Mouse (Mus musculus) embryo, embryonic 11.5 days (tissue): ENCODE data around the gene Gm21863.
"Not testable (repeated sequence)": the region's sequence is repeated elsewhere in the genome, so short reads cannot be mapped to it uniquely, and the experiment has no call there.

ENCODE experiments used
- DNase-seq: peaks from one replicate; pipeline ENCODE4 v3.0.0-alpha.2; 2012; ENCODE audit warnings: low read depth, low spot score

Gm21863 gene

DNA sequence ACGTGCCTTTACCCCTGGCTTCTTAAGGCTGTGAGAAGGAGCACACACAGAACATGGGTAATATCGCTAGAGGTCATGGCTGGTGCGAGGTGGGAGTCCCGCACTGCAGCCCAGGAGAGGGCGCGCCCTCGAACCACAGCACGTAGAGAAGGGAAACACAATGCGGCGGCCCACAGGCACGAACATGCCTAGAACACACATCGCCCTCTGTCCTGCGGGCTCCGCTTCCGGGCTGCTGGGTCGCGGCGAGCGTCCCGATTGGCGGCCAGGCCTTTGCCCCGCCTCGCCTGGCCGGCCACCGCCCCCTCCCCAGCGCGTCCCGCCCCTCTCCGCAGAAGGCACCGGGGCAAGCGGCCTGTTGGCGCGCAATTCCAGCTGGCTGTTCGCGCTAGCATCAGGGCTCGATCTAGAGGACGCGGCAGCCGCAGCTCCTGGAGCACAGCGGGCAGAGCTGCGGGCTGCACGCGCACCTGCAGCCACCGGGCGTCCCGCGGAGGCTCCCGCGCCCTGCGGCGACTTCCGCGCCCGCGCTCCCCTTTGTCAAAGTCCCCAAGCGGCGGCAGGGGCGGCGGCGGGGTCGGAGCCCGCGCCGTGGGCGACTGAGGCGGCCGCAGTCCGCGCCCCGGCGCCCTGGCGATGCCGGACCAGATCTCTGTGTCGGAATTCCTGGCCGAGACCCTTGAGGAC, at the start of gene Gm21863:
Gene Gm21863 (plus strand): TSS at position 637 of the 687 bp plus-strand sequence.
- not testable (repeated sequence) for DNase-seq

DNA sequence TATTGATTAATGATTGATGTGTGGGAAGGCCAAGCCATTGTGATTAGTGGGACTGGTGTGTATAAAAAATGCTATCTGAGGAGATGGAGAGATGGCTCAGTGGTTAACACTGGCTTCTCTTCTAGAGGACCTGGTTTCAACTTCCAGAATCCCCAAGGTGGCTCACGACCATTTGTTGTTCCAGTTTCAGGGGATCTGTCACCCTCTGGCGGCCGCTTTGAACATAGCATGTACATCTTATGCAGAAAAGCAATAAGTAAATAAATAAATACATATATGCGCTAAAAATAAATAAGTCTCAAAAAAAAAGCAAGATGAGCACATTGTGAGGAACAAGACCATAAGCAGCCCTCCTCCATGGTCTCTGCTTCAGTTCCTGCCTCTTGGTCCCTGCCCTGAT, 26.3 kb upstream of the Gm21863 start:
- DNase-seq, result not testable (repeated sequence)
